Mouse (Mus musculus): ENCODE results near the gene Hoxd10. TPM values are rescaled to one million over a fixed set of nuclear protein-coding genes. Genes with fewer than 3 reads are reported as not detected.

The Hoxd10 gene
- polyA plus RNA-seq, 1 experiment from 2014 or later = not detected

DNA sequence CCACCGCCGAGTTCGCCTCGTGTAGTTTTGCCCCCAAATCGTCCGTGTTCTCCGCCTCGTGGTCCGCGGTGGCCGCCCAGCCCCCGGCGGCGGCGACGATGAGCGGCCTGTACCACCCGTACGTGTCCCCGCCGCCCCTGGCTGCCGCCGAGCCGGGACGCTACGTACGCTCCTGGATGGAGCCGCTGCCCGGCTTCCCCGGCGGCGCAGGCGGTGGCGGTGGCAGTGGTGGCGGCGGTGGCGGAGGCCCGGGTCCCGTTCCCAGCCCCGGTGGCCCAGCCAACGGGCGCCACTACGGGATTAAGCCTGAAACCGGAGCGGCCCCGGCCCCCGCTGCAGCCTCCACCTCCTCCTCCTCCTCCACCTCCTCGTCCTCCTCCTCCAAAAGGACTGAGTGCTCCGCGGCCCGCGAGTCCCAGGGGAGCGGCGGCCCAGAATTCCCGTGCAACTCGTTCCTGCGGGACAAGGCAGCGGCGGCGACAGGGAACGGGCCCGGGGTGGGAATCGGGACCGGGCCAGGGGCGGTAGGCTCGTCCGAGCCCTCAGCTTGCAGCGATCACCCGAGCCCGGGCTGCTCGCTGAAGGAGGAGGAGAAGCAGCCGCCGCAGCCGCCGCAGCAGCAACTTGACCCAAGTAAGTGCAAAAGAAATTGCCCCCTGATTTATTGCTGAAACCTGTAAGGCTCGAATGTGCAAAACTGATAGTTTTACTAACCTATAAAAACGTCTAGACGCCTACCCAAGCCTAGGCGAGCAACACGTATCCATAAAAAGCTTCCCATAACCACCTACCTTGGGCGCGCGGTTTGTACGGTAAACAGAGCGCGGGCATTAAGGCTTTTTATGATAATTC, 6.7 kb downstream of the Hoxd10 start:
- no peak overlapping the region for H3K27ac ChIP-seq (replicated peaks; ENCODE audit: low read depth, low read length)
- ATAC-seq (ENCODE audit: low FRiP score, low TSS enrichment) (0 out of 2 replicates have a peak, but pooled peaks have one; percentile 14), DNase-seq (no peak)
- H3K4me3 ChIP-seq (replicated peaks; ENCODE audit: low read depth, low read length) = peak overlapping the region; percentile 25
- H3K36me3 ChIP-seq (ENCODE audit: control insufficient read depth, insufficient read depth, low read length) = no peaks in the 10 kb centered on the region
- H3K4me2 ChIP-seq (ENCODE audit: low read length) = peak overlapping the region; percentile 47
- peaks cover 99% of the 10 kb centered on the region for H3K27me3 ChIP-seq (ENCODE audit: control insufficient read depth, insufficient read depth, low read length)
- H3K9me3 ChIP-seq (ENCODE audit: control insufficient read depth, low read length) = no peaks in the 10 kb centered on the region
- under 1% methylated on average over 84 of the region's 86 CpGs for WGBS
- no peak overlapping the region for H3K9ac ChIP-seq (replicated peaks; ENCODE audit: low read length)
- no peaks in the 10 kb centered on the region for H3K4me1 ChIP-seq (ENCODE audit: control insufficient read depth, insufficient read depth, low read length)

DNA sequence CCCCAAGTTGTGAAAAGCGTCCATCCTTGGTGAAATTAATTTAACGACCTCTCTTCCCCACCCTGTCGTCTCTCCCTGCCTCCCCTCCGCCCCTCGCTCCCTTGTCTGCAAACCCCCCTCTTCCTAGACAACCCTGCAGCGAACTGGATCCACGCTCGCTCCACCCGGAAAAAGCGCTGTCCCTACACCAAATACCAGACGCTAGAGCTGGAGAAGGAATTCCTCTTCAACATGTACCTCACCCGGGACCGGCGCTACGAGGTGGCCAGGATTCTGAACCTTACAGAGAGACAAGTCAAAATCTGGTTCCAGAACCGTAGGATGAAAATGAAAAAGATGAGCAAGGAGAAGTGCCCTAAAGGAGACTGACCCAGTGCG, 7.3 kb downstream of the Hoxd10 start:
- WGBS = 2% methylated on average over 17 of the region's 17 CpGs

DNA sequence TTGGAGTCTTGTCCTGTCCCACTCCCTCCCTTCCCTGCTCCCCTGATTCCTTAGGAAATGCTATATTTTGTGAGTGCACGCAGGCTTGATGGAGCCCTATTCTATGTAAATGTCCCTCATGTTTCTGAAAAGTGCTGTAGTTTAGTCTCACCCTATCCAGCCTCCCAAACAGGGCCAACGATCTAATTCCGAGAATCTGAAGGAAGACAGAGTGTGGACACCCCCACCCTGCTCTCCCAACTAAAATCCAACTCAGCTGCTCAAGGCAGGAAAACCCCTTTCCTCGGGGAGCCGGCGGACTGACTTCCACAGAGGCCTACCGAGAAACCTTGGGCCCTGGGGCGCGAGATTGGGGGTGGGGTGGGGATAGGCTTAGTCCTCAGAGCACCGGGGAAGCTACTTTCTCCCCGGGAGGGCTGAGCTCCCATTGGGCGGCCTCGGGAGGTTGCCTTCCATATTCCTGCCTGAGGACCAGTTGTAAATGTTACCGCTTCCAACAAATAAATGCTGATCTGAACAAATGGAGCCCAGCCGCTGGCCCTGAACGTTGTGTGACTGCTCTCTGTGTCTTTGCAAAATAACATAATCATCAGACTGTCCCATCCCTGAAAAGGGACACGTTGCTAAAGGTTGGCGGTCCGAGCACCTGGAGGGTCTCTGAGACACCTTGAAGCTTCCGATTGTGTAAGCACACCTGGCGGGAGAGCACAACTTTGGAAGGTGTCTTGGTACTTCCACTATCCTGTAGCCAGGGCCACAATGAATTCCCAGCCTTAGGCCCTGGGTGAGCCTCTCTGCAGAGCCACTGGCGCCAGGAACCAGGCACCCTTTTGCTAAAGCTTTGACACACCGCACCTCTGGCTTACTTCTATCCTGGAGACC, 8.2 kb downstream of the Hoxd10 start:
- Histone ChIP-seq H3K27ac (replicated peaks; ENCODE audit: low read depth, low read length) (no peak overlapping the region), H3K4me3 (replicated peaks; ENCODE audit: low read depth, low read length) (no peak overlapping the region), H3K9ac (replicated peaks; ENCODE audit: low read length) (no peak overlapping the region), H3K4me2 (ENCODE audit: low read length) (no peak overlapping the region), H3K27me3 (ENCODE audit: control insufficient read depth, insufficient read depth, low read length) (peaks cover 99% of the 10 kb centered on the region), H3K9me3 (ENCODE audit: control insufficient read depth, low read length) (no peaks in the 10 kb centered on the region), H3K4me1 (ENCODE audit: control insufficient read depth, insufficient read depth, low read length) (no peaks in the 10 kb centered on the region), H3K36me3 (ENCODE audit: control insufficient read depth, insufficient read depth, low read length) (no peaks in the 10 kb centered on the region)
- ATAC-seq (ENCODE audit: low FRiP score, low TSS enrichment) (no peak), DNase-seq (no peak)
- 3% methylated on average over 23 of the region's 23 CpGs for WGBS

More for the DNA sequence above, 7.3 kb downstream of the Hoxd10 start:
- no peak overlapping the region for H3K9ac ChIP-seq (replicated peaks; ENCODE audit: low read length)
- no peak overlapping the region for H3K4me3 ChIP-seq (replicated peaks; ENCODE audit: low read depth, low read length)
- ATAC-seq (ENCODE audit: low FRiP score, low TSS enrichment) = no peak
- no peak overlapping the region for H3K27ac ChIP-seq (replicated peaks; ENCODE audit: low read depth, low read length)
- no peak for DNase-seq
- H3K4me1 ChIP-seq (ENCODE audit: control insufficient read depth, insufficient read depth, low read length) = no peaks in the 10 kb centered on the region
- no peak overlapping the region for H3K4me2 ChIP-seq (ENCODE audit: low read length)
- peaks cover 99% of the 10 kb centered on the region for H3K27me3 ChIP-seq (ENCODE audit: control insufficient read depth, insufficient read depth, low read length)
- no peaks in the 10 kb centered on the region for H3K36me3 ChIP-seq (ENCODE audit: control insufficient read depth, insufficient read depth, low read length)
- no peaks in the 10 kb centered on the region for H3K9me3 ChIP-seq (ENCODE audit: control insufficient read depth, low read length)

GRCm38 (mm10) chr2:74700546-74701112, 8.9 kb downstream of the Hoxd10 start:
- no peak for DNase-seq
- no peak overlapping the region for H3K9ac ChIP-seq (replicated peaks; ENCODE audit: low read length)
- H3K36me3 ChIP-seq (ENCODE audit: control insufficient read depth, insufficient read depth, low read length) = no peaks in the 10 kb centered on the region
- no peaks in the 10 kb centered on the region for H3K4me1 ChIP-seq (ENCODE audit: control insufficient read depth, insufficient read depth, low read length)
- no peak overlapping the region for H3K27ac ChIP-seq (replicated peaks; ENCODE audit: low read depth, low read length)
- 1% methylated on average over 22 of the region's 22 CpGs for WGBS
- H3K9me3 ChIP-seq (ENCODE audit: control insufficient read depth, low read length) = no peaks in the 10 kb centered on the region
- ATAC-seq (ENCODE audit: low FRiP score, low TSS enrichment) = no peak
- peaks cover 96% of the 10 kb centered on the region for H3K27me3 ChIP-seq (ENCODE audit: control insufficient read depth, insufficient read depth, low read length)
- no peak overlapping the region for H3K4me2 ChIP-seq (ENCODE audit: low read length)
- H3K4me3 ChIP-seq (replicated peaks; ENCODE audit: low read depth, low read length) = no peak overlapping the region

DNA sequence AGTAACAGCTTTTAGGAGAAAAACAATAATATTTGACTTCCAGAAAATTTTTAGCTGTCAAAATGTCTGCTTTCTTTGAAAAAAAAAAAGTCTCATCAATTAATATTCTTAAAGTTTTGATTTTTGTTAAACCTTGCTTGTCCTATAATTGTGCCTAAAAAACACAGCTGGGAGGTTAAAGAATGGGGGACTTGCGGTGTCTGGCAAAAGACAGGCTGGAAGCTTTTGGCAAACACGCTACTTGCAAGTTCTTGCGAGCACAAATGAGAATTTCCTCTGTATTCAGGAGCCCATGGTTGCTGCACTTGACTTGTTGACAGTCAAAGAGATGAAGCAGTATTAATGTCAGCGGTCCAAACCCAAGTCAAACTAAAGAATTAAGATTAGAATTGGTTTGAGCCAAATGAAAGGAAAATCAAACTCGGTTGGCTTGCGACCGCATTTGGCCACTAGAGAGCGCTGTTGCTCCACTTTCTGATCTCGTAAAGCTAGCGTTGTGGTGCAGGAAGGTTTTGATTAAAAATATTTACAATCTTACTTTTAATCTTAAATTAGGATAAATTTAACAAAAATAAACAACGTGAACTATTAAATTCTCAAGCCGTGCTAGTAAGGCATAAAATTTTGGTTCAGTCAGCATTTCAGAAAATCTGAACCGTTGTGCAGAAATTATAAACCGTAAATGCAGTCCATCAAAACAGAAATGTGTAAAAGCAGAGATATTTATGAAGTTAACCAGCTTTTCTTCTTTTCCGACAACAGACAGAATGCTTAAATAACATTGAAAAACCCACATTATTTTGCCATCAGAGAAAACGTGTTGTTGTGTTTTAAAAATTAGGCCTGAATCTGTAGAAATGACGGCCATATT, 10.5 kb downstream of the Hoxd10 start:
- ATAC-seq (ENCODE audit: low FRiP score, low TSS enrichment) (no peak), DNase-seq (peak; percentile 94)
- Histone ChIP-seq H3K36me3 (ENCODE audit: control insufficient read depth, insufficient read depth, low read length) (no peaks in the 10 kb centered on the region), H3K4me3 (replicated peaks; ENCODE audit: low read depth, low read length) (no peak overlapping the region), H3K9ac (replicated peaks; ENCODE audit: low read length) (no peak overlapping the region), H3K4me2 (ENCODE audit: low read length) (no peak overlapping the region), H3K27me3 (ENCODE audit: control insufficient read depth, insufficient read depth, low read length) (peaks cover 95% of the 10 kb centered on the region), H3K9me3 (ENCODE audit: control insufficient read depth, low read length) (no peaks in the 10 kb centered on the region), H3K4me1 (ENCODE audit: control insufficient read depth, insufficient read depth, low read length) (no peaks in the 10 kb centered on the region), H3K27ac (replicated peaks; ENCODE audit: low read depth, low read length) (no peak overlapping the region)
- 12% methylated on average over 17 of the region's 17 CpGs for whole genome bisulfite sequencing

DNA sequence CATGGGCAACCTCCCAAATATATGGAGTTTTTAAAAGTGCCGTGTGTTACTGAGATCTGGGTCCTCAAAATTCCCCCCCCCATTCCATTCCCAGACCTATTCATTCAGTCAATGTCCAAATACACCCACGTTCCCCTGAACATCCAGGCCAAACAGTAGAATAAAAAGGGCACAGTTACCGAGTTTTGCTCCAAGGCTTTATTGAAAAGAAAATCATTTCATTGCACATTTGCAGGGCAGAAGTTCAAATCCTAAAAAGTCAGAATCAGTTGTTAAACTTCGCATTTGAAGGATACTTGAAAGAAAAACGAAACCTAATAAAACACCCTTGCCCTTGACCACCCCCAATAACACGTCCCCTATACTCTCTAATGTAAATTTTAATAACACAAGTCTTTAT, 11.1 kb downstream of the Hoxd10 start:
- Histone ChIP-seq H3K27me3 (ENCODE audit: control insufficient read depth, insufficient read depth, low read length) (peaks cover 95% of the 10 kb centered on the region), H3K27ac (replicated peaks; ENCODE audit: low read depth, low read length) (no peak overlapping the region), H3K4me2 (ENCODE audit: low read length) (no peak overlapping the region), H3K4me1 (ENCODE audit: control insufficient read depth, insufficient read depth, low read length) (no peaks in the 10 kb centered on the region), H3K36me3 (ENCODE audit: control insufficient read depth, insufficient read depth, low read length) (no peaks in the 10 kb centered on the region), H3K4me3 (replicated peaks; ENCODE audit: low read depth, low read length) (no peak overlapping the region), H3K9me3 (ENCODE audit: control insufficient read depth, low read length) (no peaks in the 10 kb centered on the region), H3K9ac (replicated peaks; ENCODE audit: low read length) (no peak overlapping the region)
- no peak for DNase-seq
- no peak for ATAC-seq (ENCODE audit: low FRiP score, low TSS enrichment)
- 10% methylated on average over 6 of the region's 6 CpGs for WGBS

DNA sequence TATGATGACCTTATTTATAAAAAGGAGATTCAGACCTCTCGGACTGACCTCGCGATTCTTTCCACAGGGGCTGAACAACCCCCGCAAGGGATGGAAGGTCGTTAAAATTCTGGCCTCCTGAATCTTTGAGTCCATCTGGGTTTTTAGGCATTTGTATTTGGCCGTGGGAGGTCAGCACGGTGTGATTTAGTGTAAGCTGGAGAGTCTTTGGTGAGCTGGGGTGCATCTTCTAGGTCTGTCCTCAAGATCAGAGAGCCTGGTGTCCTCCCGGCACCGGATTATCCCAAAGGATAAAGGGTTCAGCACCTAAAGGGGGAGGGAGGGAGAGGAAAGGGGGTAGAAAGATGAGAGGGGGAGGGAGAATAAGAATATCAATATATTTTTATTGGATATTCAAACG, 11.6 kb downstream of the Hoxd10 start:
- Histone ChIP-seq H3K27ac (replicated peaks; ENCODE audit: low read depth, low read length) (no peak overlapping the region), H3K36me3 (ENCODE audit: control insufficient read depth, insufficient read depth, low read length) (no peaks in the 10 kb centered on the region), H3K9me3 (ENCODE audit: control insufficient read depth, low read length) (no peaks in the 10 kb centered on the region), H3K4me3 (replicated peaks; ENCODE audit: low read depth, low read length) (no peak overlapping the region), H3K27me3 (ENCODE audit: control insufficient read depth, insufficient read depth, low read length) (peaks cover 95% of the 10 kb centered on the region), H3K9ac (replicated peaks; ENCODE audit: low read length) (no peak overlapping the region), H3K4me1 (ENCODE audit: control insufficient read depth, insufficient read depth, low read length) (no peaks in the 10 kb centered on the region), H3K4me2 (ENCODE audit: low read length) (no peak overlapping the region)
- no peak for DNase-seq
- no peak for ATAC-seq (ENCODE audit: low FRiP score, low TSS enrichment)
- WGBS = 3% methylated on average over 10 of the region's 10 CpGs

Data from midbrain, embryonic 14.5 days (tissue).